Mouse (Mus musculus): ENCODE data around the gene Ces2h.
"Not testable (repeated sequence)": the region's sequence is repeated elsewhere in the genome, so short reads cannot be mapped to it uniquely, and the experiment has no call there.

Gene Ces2h

GRCm38 (mm10) chr8:105000586-105000985 is at the start of gene Ces2h:
Gene Ces2h, plus strand, starts transcription at chr8:105000853.
- DNase-seq (ENCODE audit: low spot score): no peak

GRCm38 (mm10) chr8:104961537-104961961 is 39.1 kb upstream of the Ces2h start, which contains the start of gene Ces2g:
Gene Ces2g, plus strand, starts transcription at chr8:104961718.
- peak; percentile 62 for DNase-seq (ENCODE audit: low spot score)

- no peak for DNase-seq (ENCODE audit: low spot score)
Measured at GRCm38 (mm10) chr8:104962229-104962901, 38.3 kb upstream of the Ces2h start.

GRCm38 (mm10) chr8:104963375-104963894 is 37.2 kb upstream of the Ces2h start:
- no peak for DNase-seq (ENCODE audit: low spot score)

- DNase-seq (ENCODE audit: low spot score): no peak
Measured at GRCm38 (mm10) chr8:104984126-104984525, 16.5 kb upstream of the Ces2h start.

GRCm38 (mm10) chr8:104984942-104985341 is 15.7 kb upstream of the Ces2h start:
- no peak for DNase-seq (ENCODE audit: low spot score)

- DNase-seq (ENCODE audit: low spot score): no peak
Measured at GRCm38 (mm10) chr8:104998191-104998590, 2.5 kb upstream of the Ces2h start.

- DNase-seq (ENCODE audit: low spot score): no peak
Measured at GRCm38 (mm10) chr8:104999183-104999582, 1.5 kb upstream of the Ces2h start.

GRCm38 (mm10) chr8:105010000-105010399 is 9.3 kb downstream of the Ces2h start:
- no peak for DNase-seq (ENCODE audit: low spot score)

GRCm38 (mm10) chr8:105011136-105011535 is 10.5 kb downstream of the Ces2h start:
- no peak for DNase-seq (ENCODE audit: low spot score)

- DNase-seq (ENCODE audit: low spot score): no peak
Measured at GRCm38 (mm10) chr8:105014391-105014790, 13.7 kb downstream of the Ces2h start.

- no peak for DNase-seq (ENCODE audit: low spot score)
Measured at GRCm38 (mm10) chr8:105021954-105022353, 21.3 kb downstream of the Ces2h start.

- no peak for DNase-seq (ENCODE audit: low spot score)
Measured at GRCm38 (mm10) chr8:105023087-105023486, 22.4 kb downstream of the Ces2h start.

GRCm38 (mm10) chr8:105025050-105025449 is 24.4 kb downstream of the Ces2h start:
- no peak for DNase-seq (ENCODE audit: low spot score)

GRCm38 (mm10) chr8:105043510-105043909 is 42.9 kb downstream of the Ces2h start:
- DNase-seq (ENCODE audit: low spot score): no peak

GRCm38 (mm10) chr8:105045824-105046401 is 45.3 kb downstream of the Ces2h start:
- DNase-seq (ENCODE audit: low spot score): no peak

GRCm38 (mm10) chr8:105048371-105048854 is 47.8 kb downstream of the Ces2h start, which contains the start of gene Ces3a:
Gene Ces3a, plus strand, starts transcription at chr8:105048601.
- DNase-seq (ENCODE audit: low spot score): no peak

GRCm38 (mm10) chr8:105056211-105056610 is 55.6 kb downstream of the Ces2h start:
- no peak for DNase-seq (ENCODE audit: low spot score)

- DNase-seq (ENCODE audit: low spot score): no peak
Measured at GRCm38 (mm10) chr8:105060056-105060455, 59.4 kb downstream of the Ces2h start.

GRCm38 (mm10) chr8:105066761-105067160 is 66.1 kb downstream of the Ces2h start:
- DNase-seq (ENCODE audit: low spot score): peak; percentile 12

GRCm38 (mm10) chr8:105067905-105068304 is 67.3 kb downstream of the Ces2h start:
- not testable (repeated sequence) for DNase-seq (ENCODE audit: low spot score)

- no peak for DNase-seq (ENCODE audit: low spot score)
Measured at GRCm38 (mm10) chr8:105068971-105069370, 68.3 kb downstream of the Ces2h start.

Measured in lung, postnatal 25 days (tissue).